Mouse (Mus musculus) spleen, adult 2 months (tissue): ENCODE measurements around the gene Rgs3.

Experiments used
- CTCF ChIP-seq: fragments of 200-500 bp; IDR thresholded peaks from 2 replicates; pipeline ENCODE4 v1.5.1; 2011; ENCODE audit warnings: mild to moderate bottlenecking, inconsistent platforms; ENCODE audit not compliant: insufficient read depth, insufficient read length, insufficient replicate concordance; ENCODE audit errors: extremely low read depth
- POLR2A ChIP-seq: fragments of 200-500 bp; IDR thresholded peaks from 2 replicates; pipeline ENCODE4 v1.6.1; 2011; ENCODE audit warnings: low read depth, low read length, inconsistent platforms

GRCm38 (mm10) chr4:62729941-62730340 lies 170.3 kb downstream of the Rgs3 start:
- TF ChIP-seq CTCF (no peak), POLR2A (no peak)
